Mouse (Mus musculus): ENCODE results near the gene Eno3. TPM values are rescaled to one million over a fixed set of nuclear protein-coding genes. Genes with fewer than 3 reads are reported as not detected.

Gene Eno3
- polyA plus RNA-seq, 1 experiment from 2014 or later: 468 TPM

DNA sequence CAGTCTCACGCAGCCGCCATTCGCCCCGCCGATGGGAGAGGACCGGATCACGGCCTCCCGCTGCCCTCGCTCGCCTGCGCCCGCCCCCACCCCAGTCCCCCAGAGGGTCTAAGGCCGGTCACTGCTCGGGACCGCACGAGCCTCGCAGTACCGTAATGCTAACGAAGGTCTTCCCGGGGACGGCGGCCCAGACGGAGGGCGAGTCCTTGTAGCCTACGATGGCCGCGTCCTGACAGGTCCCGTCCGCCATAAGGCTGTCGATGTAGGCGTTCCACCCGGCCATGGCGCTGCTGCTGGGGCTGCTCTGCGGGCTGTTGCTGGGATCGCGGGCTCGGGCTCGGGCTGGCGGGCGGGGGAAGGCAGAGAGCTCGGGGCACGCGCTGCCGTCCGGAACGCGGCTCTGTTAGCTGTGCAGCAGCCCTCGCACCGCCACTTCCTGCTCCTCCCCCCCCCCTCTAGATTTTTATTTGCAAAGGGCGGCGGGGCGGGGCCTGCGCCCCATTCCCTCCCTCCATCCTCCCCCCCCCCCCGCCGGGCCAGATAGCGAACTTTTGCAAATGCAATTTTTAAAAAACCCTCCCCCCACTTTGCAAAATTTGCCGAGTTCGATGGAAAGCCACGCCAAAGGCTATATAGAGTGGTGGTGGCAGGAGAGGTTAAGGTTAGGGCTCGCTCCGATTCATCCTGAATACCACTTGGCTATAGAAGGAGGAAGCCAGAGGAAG is 2.6 kb upstream of the Eno3 start, which contains the start of gene Pfn1:
Gene Pfn1, minus strand, starts transcription at position 447 of the 725 bp plus-strand sequence.
- peaks cover 39 to 62% of the 10 kb centered on the region in 2 experiments for H3K4me1 ChIP-seq (ENCODE audit: control insufficient read depth in 2 of 2, insufficient read depth in 2 of 2, low read length in 2 of 2)
- under 1% methylated on average over 55 of the region's 61 CpGs for WGBS
- H3K27ac ChIP-seq (replicated peaks in 1 of 2; ENCODE audit: control insufficient read depth in 1 of 2, insufficient read depth in 1 of 2, low read depth in 2 of 2, low read length in 2 of 2): peak within 1 kb of the TSS; percentile 90 to 98
- peak within 1 kb of the TSS; percentile 99 for H3K9ac ChIP-seq (ENCODE audit: low read length)
- 0 out of 2 replicates have a peak, but pooled peaks have one; percentile 9 for ATAC-seq (ENCODE audit: insufficient number of reproducible peaks, insufficient read depth, low FRiP score, low read depth)
- H3K36me3 ChIP-seq (ENCODE audit: control insufficient read depth, insufficient read depth, low read length): peaks cover 50% of the 10 kb centered on the region
- H3K27me3 ChIP-seq (ENCODE audit: control insufficient read depth, insufficient read depth, low read length): no peaks in the 10 kb centered on the region
- H3K9me3 ChIP-seq (ENCODE audit: control insufficient read depth, low read length): no peaks in the 10 kb centered on the region
- H3K4me3 ChIP-seq (ENCODE audit: control insufficient read depth in 1 of 2, insufficient read depth in 1 of 2, low read depth in 1 of 2, low read length in 2 of 2): peak within 1 kb of the TSS; percentile 79 to 97
- peak within 1 kb of the TSS; percentile 90 for H3K4me2 ChIP-seq (ENCODE audit: low read length)

- peak; percentile 42; the same call in 1 of the 2 replicates for ATAC-seq (ENCODE audit: insufficient number of reproducible peaks, insufficient read depth, low FRiP score, low read depth)
- H3K4me2 ChIP-seq (ENCODE audit: low read length): peak overlapping the region; percentile 90
- WGBS: under 1% methylated on average over 44 of the region's 48 CpGs
Observed at GRCm38 (mm10) chr11:70654923-70655570, 2.0 kb upstream of the Eno3 start.

GRCm38 (mm10) chr11:70655571-70656455 is 1.2 kb upstream of the Eno3 start:
- ATAC-seq (ENCODE audit: insufficient number of reproducible peaks, insufficient read depth, low FRiP score, low read depth): peak; percentile 12; the same call in 1 of the 2 replicates
- peaks cover 50% of the 10 kb centered on the region for H3K36me3 ChIP-seq (ENCODE audit: control insufficient read depth, insufficient read depth, low read length)
- H3K9me3 ChIP-seq (ENCODE audit: control insufficient read depth, low read length): no peaks in the 10 kb centered on the region
- H3K4me3 ChIP-seq (ENCODE audit: control insufficient read depth in 1 of 2, insufficient read depth in 1 of 2, low read depth in 1 of 2, low read length in 2 of 2): peak overlapping the region; percentile 79 to 97
- H3K4me2 ChIP-seq (ENCODE audit: low read length): peak overlapping the region; percentile 90
- peaks cover 38 to 52% of the 10 kb centered on the region in 2 experiments for H3K4me1 ChIP-seq (ENCODE audit: control insufficient read depth in 2 of 2, insufficient read depth in 2 of 2, low read length in 2 of 2)
- peak overlapping the region; percentile 99 for H3K9ac ChIP-seq (ENCODE audit: low read length)
- H3K27me3 ChIP-seq (ENCODE audit: control insufficient read depth, insufficient read depth, low read length): no peaks in the 10 kb centered on the region
- WGBS: under 1% methylated on average over 60 of the region's 61 CpGs
- peak overlapping the region; percentile 85 to 98 for H3K27ac ChIP-seq (replicated peaks in 1 of 2; ENCODE audit: control insufficient read depth in 1 of 2, insufficient read depth in 1 of 2, low read depth in 2 of 2, low read length in 2 of 2)

More at GRCm38 (mm10) chr11:70654923-70655570, 2.0 kb upstream of the Eno3 start:
- peak overlapping the region; percentile 79 to 97 for H3K4me3 ChIP-seq (ENCODE audit: control insufficient read depth in 1 of 2, insufficient read depth in 1 of 2, low read depth in 1 of 2, low read length in 2 of 2)
- H3K36me3 ChIP-seq (ENCODE audit: control insufficient read depth, insufficient read depth, low read length): peaks cover 50% of the 10 kb centered on the region
- H3K9ac ChIP-seq (ENCODE audit: low read length): peak overlapping the region; percentile 99
- peak overlapping the region; percentile 85 to 98 for H3K27ac ChIP-seq (replicated peaks in 1 of 2; ENCODE audit: control insufficient read depth in 1 of 2, insufficient read depth in 1 of 2, low read depth in 2 of 2, low read length in 2 of 2)
- H3K4me1 ChIP-seq (ENCODE audit: control insufficient read depth in 2 of 2, insufficient read depth in 2 of 2, low read length in 2 of 2): peaks cover 39 to 57% of the 10 kb centered on the region in 2 experiments
- no peaks in the 10 kb centered on the region for H3K9me3 ChIP-seq (ENCODE audit: control insufficient read depth, low read length)
- H3K27me3 ChIP-seq (ENCODE audit: control insufficient read depth, insufficient read depth, low read length): no peaks in the 10 kb centered on the region

DNA sequence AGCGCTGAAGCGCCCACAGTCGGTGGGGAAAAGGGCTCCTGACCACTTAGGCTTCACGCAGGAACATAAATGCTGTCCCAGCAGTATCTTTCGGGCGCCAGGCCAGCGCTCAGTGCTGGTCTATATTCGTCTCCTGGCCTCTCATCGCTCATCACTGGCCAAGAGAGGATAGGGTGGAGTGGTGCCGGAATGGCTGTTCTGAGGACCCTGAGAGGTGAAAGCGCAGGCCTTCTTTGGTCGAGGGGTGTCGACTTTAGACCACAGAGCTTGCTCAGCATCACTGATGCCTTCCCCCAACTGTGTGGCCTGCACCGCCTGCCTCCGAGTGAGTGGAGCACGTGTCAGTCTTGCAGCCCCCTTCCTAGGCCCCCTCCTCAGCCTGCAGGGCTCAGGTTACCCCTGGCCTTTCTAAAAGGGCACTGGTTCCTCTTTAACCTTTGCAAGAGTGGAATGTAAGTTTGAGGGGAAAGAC is 510 bp upstream of the Eno3 start:
- 3% methylated on average over 16 of the region's 16 CpGs for WGBS
- Histone ChIP-seq H3K4me3 (ENCODE audit: control insufficient read depth in 1 of 2, insufficient read depth in 1 of 2, low read depth in 1 of 2, low read length in 2 of 2) (peak overlapping the region; percentile 79 to 97), H3K4me1 (ENCODE audit: control insufficient read depth in 2 of 2, insufficient read depth in 2 of 2, low read length in 2 of 2) (peaks cover 36 to 50% of the 10 kb centered on the region in 2 experiments), H3K27me3 (ENCODE audit: control insufficient read depth, insufficient read depth, low read length) (no peaks in the 10 kb centered on the region), H3K27ac (replicated peaks in 1 of 2; ENCODE audit: control insufficient read depth in 1 of 2, insufficient read depth in 1 of 2, low read depth in 2 of 2, low read length in 2 of 2) (peak overlapping the region; percentile 85 to 98), H3K4me2 (ENCODE audit: low read length) (peak overlapping the region; percentile 90), H3K9me3 (ENCODE audit: control insufficient read depth, low read length) (no peaks in the 10 kb centered on the region), H3K9ac (ENCODE audit: low read length) (peak overlapping the region; percentile 99), H3K36me3 (ENCODE audit: control insufficient read depth, insufficient read depth, low read length) (peaks cover 49% of the 10 kb centered on the region)
- peak; percentile 60 for ATAC-seq (ENCODE audit: insufficient number of reproducible peaks, insufficient read depth, low FRiP score, low read depth)

DNA sequence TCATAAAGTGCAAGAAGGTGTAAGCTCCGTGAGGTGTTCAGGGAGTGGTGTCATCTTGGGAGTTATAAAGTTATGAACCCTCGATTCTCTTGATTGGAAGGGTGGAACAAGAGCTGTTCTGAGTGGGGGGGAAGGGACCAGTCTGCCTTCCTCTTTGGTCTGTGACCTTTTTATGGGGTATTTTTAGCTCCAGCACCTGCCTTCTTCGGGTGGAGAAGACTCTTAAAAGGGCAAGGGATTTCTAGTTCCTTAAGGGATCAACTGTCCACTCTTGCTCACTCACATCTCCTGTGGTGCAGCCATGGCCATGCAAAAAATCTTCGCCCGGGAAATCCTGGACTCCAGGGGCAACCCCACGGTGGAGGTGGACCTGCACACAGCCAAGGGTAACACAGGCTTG is 571 bp downstream of the Eno3 start:
- peaks cover 32 to 40% of the 10 kb centered on the region in 2 experiments for H3K4me1 ChIP-seq (ENCODE audit: control insufficient read depth in 2 of 2, insufficient read depth in 2 of 2, low read length in 2 of 2)
- peak overlapping the region; percentile 90 for H3K4me2 ChIP-seq (ENCODE audit: low read length)

GRCm38 (mm10) chr11:70657991-70658390 is 989 bp downstream of the Eno3 start:
- H3K4me3 ChIP-seq (ENCODE audit: control insufficient read depth in 1 of 2, insufficient read depth in 1 of 2, low read depth in 1 of 2, low read length in 2 of 2): peak overlapping the region; percentile 79 to 97
- H3K9me3 ChIP-seq (ENCODE audit: control insufficient read depth, low read length): no peaks in the 10 kb centered on the region
- peaks cover 49% of the 10 kb centered on the region for H3K36me3 ChIP-seq (ENCODE audit: control insufficient read depth, insufficient read depth, low read length)
- peak overlapping the region; percentile 85 to 98; a peak in 3 of 4 replicates for H3K27ac ChIP-seq (replicated peaks in 1 of 2; ENCODE audit: control insufficient read depth in 1 of 2, insufficient read depth in 1 of 2, low read depth in 2 of 2, low read length in 2 of 2)
- WGBS: 47% methylated on average over 9 of the region's 9 CpGs
- no peak for ATAC-seq (ENCODE audit: insufficient number of reproducible peaks, insufficient read depth, low FRiP score, low read depth)
- peak overlapping the region; percentile 90 for H3K4me2 ChIP-seq (ENCODE audit: low read length)
- peaks cover 29 to 37% of the 10 kb centered on the region in 2 experiments for H3K4me1 ChIP-seq (ENCODE audit: control insufficient read depth in 2 of 2, insufficient read depth in 2 of 2, low read length in 2 of 2)
- H3K27me3 ChIP-seq (ENCODE audit: control insufficient read depth, insufficient read depth, low read length): no peaks in the 10 kb centered on the region
- peak overlapping the region; percentile 99 for H3K9ac ChIP-seq (ENCODE audit: low read length)

More for the DNA sequence above, 571 bp downstream of the Eno3 start:
- peak overlapping the region; percentile 99 for H3K9ac ChIP-seq (ENCODE audit: low read length)
- H3K4me3 ChIP-seq (ENCODE audit: control insufficient read depth in 1 of 2, insufficient read depth in 1 of 2, low read depth in 1 of 2, low read length in 2 of 2): peak overlapping the region; percentile 79 to 97
- no peak for ATAC-seq (ENCODE audit: insufficient number of reproducible peaks, insufficient read depth, low FRiP score, low read depth)
- H3K27ac ChIP-seq (replicated peaks in 1 of 2; ENCODE audit: control insufficient read depth in 1 of 2, insufficient read depth in 1 of 2, low read depth in 2 of 2, low read length in 2 of 2): peak overlapping the region; percentile 85 to 98
- no peaks in the 10 kb centered on the region for H3K9me3 ChIP-seq (ENCODE audit: control insufficient read depth, low read length)
- no peaks in the 10 kb centered on the region for H3K27me3 ChIP-seq (ENCODE audit: control insufficient read depth, insufficient read depth, low read length)
- 29% methylated on average over 6 of the region's 6 CpGs for WGBS
- peaks cover 49% of the 10 kb centered on the region for H3K36me3 ChIP-seq (ENCODE audit: control insufficient read depth, insufficient read depth, low read length)

DNA sequence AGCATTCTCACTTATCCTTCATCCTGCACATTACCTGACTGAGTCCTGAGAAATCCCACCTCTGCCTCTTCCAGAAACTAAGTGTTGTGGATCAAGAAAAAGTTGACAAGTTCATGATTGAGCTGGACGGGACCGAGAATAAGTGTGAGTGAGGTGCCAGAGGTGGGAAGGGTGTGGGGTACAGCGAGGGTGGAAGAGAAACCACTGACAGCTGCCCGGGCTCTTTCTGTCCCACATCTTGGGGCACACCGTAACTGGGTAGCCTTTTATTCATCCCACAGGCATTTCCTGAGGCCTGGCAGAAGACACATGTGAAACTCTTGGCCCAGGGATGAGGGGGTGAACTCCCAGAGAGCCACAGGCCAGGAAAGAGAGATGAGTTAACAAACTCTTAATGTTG is 1.5 kb downstream of the Eno3 start:
- Histone ChIP-seq H3K27me3 (ENCODE audit: control insufficient read depth, insufficient read depth, low read length) (no peaks in the 10 kb centered on the region), H3K4me3 (ENCODE audit: control insufficient read depth in 1 of 2, insufficient read depth in 1 of 2, low read depth in 1 of 2, low read length in 2 of 2) (peak overlapping the region; percentile 79 to 97; a peak in 3 of 4 replicates), H3K4me2 (ENCODE audit: low read length) (peak overlapping the region; percentile 90), H3K9ac (ENCODE audit: low read length) (peak overlapping the region; percentile 99), H3K36me3 (ENCODE audit: control insufficient read depth, insufficient read depth, low read length) (peaks cover 52% of the 10 kb centered on the region), H3K4me1 (ENCODE audit: control insufficient read depth in 2 of 2, insufficient read depth in 2 of 2, low read length in 2 of 2) (peaks cover 29 to 39% of the 10 kb centered on the region in 2 experiments), H3K27ac (replicated peaks in 1 of 2; ENCODE audit: control insufficient read depth in 1 of 2, insufficient read depth in 1 of 2, low read depth in 2 of 2, low read length in 2 of 2) (no peak overlapping the region), H3K9me3 (ENCODE audit: control insufficient read depth, low read length) (no peaks in the 10 kb centered on the region)
- WGBS: 79% methylated on average over 5 of the region's 5 CpGs
- ATAC-seq (ENCODE audit: insufficient number of reproducible peaks, insufficient read depth, low FRiP score, low read depth): no peak
